Mouse (Mus musculus): ENCODE results near the gene Garnl3.
A peak's percentile ranks its signal among the peaks of the same experiment; 100 is the strongest.
"Not testable (repeated sequence)": the region's sequence is repeated elsewhere in the genome, so short reads cannot be mapped to it uniquely, and the experiment has no call there.

The Garnl3 gene

DNA sequence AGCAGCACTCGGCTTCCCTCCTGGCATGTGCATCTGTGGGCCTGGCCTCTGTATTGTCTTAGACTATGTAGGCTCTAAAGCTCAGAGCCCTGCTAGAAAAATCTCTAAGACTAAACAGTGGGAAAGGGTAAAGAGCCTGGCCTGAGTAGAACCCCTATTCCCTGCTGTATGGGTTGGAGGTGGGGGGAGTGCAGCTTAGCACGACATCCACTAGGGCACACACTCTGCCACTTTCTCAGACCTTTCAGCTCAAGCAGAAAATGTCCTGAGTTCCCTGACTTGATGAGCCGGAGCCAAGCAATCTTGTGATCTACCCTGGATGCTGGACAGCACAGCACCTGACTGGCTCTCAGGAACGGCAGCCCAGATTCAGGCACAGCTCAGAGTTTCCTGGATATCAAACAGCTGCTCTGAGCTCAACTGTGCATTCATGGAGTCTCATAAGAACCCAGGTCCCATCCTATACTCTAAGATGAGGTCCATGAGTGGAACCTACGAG is 24.9 kb upstream of the Garnl3 start:
- no peak for DNase-seq (ENCODE audit: low spot score in 2 of 2)

DNA sequence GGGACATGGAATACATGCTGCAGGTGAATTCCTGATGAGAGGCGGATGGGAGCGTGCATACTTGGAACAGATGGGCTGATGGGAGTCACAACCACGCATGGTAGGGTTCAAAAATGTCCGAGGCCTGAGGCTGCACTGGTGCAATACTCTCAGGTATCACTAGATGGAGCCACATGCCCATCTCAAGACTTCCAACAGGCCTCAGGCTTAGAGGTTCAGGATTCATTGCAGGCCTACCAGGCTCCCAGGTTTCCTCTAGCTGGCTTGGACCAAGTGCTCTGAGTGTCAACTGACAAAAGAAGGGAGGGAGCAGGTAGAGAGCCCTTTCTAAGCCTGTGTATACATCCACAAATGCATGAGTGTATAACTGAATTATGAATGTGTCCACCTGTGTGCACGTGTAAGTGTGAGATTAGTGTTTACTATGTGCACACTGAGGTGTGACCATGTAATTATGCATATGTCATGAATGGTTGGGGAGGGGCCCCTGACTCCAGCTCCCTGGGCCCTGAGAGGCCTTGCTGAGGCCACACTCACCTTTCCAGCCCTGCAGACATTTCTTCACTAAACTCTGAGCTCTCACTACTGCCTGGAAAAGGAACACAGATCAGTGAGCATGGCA is 23.4 kb upstream of the Garnl3 start:
- DNase-seq (ENCODE audit: low spot score in 2 of 2): peak; percentile 57 to 86

- DNase-seq (ENCODE audit: low spot score in 2 of 2): no peak
These were observed 15.5 kb upstream of the Garnl3 start for GRCm38 (mm10) chr2:33146994-33147393.

DNA sequence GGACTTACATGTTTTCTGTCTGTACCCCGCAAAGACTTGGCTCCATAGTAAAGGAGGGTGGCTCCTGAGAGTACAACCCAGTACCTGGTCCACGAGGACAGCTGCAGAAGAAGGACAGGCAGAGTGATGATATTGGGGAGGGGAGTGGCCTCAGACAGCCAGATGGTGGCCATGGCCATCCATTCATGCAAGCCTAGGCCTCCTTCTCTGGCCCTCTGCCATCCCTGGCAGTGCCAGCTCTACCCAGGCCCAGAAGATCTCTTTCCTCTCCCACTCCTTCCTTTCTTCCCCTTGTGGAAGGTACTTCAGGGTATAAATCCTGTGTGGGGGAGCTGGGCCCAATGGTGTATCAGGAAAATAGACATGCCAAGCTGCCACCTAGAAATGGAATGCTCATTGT is 11.8 kb upstream of the Garnl3 start:
- DNase-seq (ENCODE audit: low spot score in 2 of 2): peak in 1 of 2 experiments; percentile 67

DNA sequence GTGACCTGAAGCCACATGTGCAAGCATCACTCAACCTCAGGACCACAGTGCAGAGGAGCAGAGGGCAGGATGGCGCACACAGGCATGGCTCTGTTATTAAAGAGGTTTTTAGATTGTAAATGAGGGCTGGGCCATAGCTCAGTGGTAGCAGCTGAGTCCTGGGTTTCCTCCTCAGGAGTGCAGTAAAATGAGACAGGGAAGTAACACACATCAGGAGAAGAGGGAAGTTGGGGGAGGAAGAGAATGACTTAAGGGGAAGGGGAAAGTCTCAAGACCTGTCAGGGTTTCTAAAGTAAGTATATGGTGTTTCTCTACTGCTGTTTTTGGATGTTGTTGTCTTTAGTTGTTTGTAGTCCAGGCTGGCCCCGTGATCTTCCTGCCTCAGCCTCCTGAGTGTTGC is 7.0 kb upstream of the Garnl3 start:
- DNase-seq (ENCODE audit: low spot score in 2 of 2): no peak

DNA sequence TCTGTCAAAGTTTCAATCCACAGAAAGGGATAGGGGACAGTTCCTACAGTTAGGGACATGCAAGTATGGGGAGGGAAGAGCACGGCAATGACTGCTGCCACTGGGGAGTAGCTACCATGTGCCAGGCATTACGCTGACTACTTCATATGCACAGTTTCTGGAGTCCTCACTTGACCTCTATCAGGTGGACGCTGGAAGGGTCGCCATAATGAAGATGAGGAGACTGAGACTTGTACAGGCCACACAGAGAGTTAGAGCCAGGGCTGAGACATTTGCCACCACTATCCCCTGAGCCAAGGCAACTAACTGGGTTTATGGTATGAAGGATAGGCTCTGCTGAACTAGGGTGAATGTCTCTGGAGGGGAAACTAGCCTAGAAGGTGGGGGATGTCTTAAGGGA is 6.3 kb upstream of the Garnl3 start:
- DNase-seq (ENCODE audit: low spot score in 2 of 2): no peak

DNA sequence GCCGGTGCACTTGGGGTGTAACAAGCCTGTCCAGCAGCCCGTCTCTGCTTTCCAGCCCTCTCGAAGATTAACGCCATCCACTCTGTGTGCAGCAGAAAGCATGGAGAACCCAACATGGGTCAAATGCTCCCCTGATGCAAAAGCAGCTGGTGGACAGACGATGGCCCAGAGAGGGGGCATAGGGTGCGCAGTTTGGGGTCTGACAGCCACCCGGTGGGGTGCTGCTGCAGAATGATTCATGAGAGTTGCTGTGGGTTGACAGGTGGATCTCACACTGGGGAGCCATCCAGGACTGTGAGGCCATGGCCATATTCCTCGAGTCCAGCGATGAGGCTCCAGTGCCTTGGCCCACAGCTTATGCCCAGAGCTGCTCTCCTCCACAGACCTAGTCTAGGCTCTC is 5.8 kb upstream of the Garnl3 start:
- peak in 1 of 2 experiments; percentile 18 for DNase-seq (ENCODE audit: low spot score in 2 of 2)

DNA sequence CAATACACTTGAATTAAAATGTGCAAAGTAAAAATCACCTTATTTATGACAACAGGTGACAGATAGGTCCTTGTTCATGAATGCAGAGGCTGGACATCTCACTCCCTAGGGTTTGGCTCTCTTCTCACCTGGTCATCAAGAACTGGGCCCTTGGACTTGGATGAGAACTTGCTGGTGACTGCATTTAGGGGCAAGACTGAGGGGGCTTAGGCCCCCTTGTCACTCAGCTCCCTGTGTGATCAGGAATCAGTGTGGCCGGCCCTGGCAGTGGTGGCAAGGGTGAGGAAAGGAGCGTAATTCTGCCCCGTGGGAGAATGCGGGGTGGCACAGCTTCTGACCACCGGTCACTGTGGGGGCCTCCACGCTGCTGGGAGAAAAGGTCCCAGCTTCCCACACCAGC is 4.9 kb upstream of the Garnl3 start:
- no peak for DNase-seq (ENCODE audit: low spot score in 2 of 2)

GRCm38 (mm10) chr2:33134766-33135490 is 3.5 kb upstream of the Garnl3 start:
- DNase-seq (ENCODE audit: low spot score in 2 of 2): peak in 1 of 2 experiments; percentile 18

DNA sequence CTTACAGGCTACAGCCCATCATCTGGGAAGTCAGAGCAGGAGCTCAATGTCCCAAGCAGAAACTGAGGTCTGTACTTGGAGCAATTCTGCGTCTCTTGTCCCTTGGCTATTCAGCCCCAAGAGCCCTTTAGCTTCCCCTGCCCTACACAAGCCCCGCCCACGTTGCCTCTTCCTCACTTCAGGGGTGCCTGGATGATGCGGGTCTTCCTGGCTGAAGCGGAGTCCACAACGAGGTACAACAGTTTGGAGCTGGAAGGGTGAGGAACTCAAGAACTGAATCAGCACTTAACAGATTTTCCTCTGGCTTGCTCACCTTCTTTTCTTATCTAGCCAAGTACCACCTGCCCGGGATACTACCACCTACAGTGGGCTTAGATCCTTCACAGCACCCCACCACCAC is 852 bp upstream of the Garnl3 start:
- DNase-seq (ENCODE audit: low spot score in 2 of 2): peak in 1 of 2 experiments; percentile 12

DNA sequence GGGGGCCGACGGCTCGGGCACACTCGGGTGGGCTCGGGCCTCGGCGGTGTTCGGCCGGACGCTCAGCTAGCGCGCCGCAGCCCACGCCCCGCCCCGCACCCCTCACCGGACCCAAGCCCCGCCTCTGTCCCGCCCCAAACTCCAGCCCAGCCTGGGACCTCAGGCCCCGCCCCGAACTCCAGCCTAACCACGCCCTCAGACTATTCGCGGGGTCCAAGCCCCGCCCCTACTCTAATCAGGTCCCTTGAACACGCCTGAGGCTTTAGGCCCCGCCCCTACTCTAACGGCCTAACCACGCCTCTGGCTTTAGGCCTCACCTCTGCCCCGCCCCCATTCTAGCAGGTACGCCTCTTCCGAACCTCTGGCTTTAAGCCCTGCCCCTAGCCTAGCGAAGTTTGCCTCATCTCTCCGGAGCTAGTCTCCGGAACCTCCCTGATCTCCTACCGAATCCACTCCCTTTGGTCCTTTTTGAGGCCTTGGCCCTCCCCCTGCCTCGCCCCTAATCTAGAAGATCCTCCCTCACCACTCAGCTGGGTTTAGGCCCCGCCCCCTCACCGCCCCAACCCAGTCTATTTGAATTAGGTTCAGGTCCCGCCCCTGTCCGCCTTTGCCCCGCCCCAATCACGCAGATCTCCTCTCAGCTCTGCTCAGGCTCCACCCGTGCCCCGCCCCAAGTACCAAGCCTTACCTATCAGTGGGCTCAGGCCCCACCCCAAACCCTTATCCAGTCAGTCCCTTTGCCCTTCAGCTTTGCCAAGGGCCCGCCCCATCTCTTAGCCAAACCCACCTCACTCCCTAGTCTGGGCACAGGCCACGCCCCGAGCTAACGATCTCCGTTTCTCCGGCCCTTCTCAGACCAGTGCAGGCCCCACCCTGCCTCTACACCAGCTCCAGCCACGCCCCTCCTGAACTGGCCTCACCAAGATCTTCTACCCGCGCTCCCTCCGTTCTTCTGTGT is 649 bp downstream of the Garnl3 start:
- DNase-seq (ENCODE audit: low spot score in 2 of 2): peak; percentile 85 to 94

GRCm38 (mm10) chr2:33130141-33130525 is 1.3 kb downstream of the Garnl3 start:
- peak in 1 of 2 experiments; percentile 43 for DNase-seq (ENCODE audit: low spot score in 2 of 2)

- no peak for DNase-seq (ENCODE audit: low spot score in 2 of 2)
These were observed 1.8 kb downstream of the Garnl3 start for GRCm38 (mm10) chr2:33129696-33130095.

GRCm38 (mm10) chr2:33129005-33129404 is 2.4 kb downstream of the Garnl3 start:
- no peak for DNase-seq (ENCODE audit: low spot score in 2 of 2)

DNA sequence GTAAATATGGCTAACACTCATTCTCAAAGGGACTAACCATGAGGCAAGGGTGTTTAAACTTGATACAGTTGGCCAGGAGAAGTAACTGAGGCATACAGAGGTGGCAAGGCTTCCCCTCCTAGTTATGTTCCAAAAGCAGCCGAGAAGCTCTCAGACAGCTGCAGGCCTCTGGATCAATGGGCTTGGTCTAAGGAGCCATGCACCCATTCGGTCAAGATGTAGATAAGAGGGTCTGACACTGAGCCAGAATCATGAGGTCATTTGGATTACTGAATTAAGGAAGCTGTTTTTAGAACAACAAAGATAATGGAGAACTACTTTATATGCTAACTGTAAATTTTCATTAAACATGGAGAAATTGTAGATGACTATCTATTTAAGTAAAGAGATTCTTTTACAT is 4.2 kb downstream of the Garnl3 start:
- no peak for DNase-seq (ENCODE audit: low spot score in 2 of 2)

- no peak for DNase-seq (ENCODE audit: low spot score in 2 of 2)
These were observed 8.6 kb downstream of the Garnl3 start for GRCm38 (mm10) chr2:33122856-33123255.

- DNase-seq (ENCODE audit: low spot score in 2 of 2): no peak
These were observed 30.9 kb downstream of the Garnl3 start for GRCm38 (mm10) chr2:33100536-33100935.

GRCm38 (mm10) chr2:33097326-33097725 is 34.1 kb downstream of the Garnl3 start:
- DNase-seq (ENCODE audit: low spot score in 2 of 2): not testable (repeated sequence)

DNA sequence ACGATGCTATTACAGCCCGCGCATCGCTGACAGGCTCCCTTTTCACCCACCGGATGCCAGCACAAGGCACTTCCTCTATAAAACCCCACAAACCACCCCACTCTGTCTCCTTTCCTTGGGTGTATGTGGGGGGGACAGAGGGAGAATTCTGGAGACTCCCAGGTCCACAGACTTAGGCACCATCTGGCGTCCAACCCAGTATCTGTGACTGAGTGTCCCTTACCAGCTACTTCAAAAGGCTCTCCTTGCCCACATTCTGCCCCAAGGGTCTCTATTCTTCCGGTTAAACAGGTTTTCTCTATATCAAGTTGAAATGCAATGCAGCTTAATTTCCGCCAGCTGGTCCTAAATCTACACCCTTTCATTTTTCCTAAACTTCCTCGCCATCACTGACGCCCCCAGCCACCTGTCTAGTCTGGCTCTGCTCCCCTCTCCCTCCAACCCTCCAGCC is 36.2 kb downstream of the Garnl3 start:
- DNase-seq (ENCODE audit: low spot score in 2 of 2): no peak

DNA sequence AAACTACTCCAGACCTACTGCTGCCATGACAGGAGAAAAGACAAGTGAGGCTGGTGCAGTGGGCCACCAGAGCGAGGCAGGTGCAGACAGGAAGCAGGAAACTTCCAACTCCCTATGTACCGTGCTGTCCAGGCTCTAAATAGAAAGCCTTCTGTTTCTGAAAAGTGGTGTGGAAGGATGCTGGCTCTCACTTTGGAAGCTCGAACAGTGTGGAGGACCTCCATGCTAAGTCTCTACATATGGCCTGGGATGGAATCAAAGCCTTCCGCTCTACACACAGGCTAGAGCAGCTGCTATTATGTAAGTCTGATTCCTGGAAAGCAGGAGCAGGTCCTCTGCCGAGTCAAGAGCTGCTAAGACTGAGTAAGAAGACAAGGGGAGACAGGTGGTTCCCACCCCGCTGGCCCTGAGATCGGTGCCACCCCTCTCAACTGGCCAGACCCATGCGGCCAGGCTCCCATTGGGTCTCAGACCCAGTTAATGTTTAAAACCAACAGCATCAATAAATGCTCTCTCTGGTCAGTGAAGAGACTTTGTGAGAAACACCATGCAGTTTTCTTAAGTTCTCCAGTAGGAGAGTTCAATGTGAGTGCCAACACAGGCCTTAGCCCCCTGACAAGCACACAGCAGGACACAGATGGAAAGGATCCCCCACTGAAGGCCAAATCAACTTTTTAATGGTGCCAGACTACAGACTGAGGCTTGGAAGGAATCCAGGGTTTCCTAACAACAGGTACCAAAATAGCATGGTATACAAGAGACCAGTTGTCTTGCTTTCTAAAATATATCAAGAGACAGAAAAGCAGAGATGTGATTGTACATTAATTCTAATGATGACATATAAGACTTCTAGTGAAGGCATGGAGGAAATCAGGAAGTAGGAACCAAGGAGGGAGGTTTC is 40.6 kb downstream of the Garnl3 start:
- DNase-seq (ENCODE audit: low spot score in 2 of 2): no peak

- DNase-seq (ENCODE audit: low spot score in 2 of 2): not testable (repeated sequence)
These were observed 41.4 kb downstream of the Garnl3 start for GRCm38 (mm10) chr2:33090033-33090400.

Data from cerebellum, postnatal 4 days (tissue).